Mouse (Mus musculus) urinary bladder, postnatal 36 days (tissue): ENCODE data around the gene B3gnt7.

Experiments used
- DNase-seq, 2 experiments: peaks; one replicate each; pipeline ENCODE4 v3.0.0; 2022; ENCODE audit warnings: low spot score in 2 of 2, mixed read lengths in 1 of 2

Gene B3gnt7

GRCm38 (mm10) chr1:86302532-86302931 is at the start of gene B3gnt7:
Gene B3gnt7, plus strand, starts transcription at chr1:86302832.
- DNase-seq, result no peak

- DNase-seq, result no peak
Measured at GRCm38 (mm10) chr1:86253410-86253809, 49.2 kb upstream of the B3gnt7 start.

GRCm38 (mm10) chr1:86256311-86256710 is 46.3 kb upstream of the B3gnt7 start:
- DNase-seq, result no peak

GRCm38 (mm10) chr1:86257228-86257627 is 45.4 kb upstream of the B3gnt7 start:
- no peak for DNase-seq

- DNase-seq, result no peak
Measured at GRCm38 (mm10) chr1:86258171-86258824, 44.3 kb upstream of the B3gnt7 start.

GRCm38 (mm10) chr1:86263564-86264339 is 38.9 kb upstream of the B3gnt7 start:
- DNase-seq, result no peak

- DNase-seq, result no peak
Measured at GRCm38 (mm10) chr1:86265060-86265459, 37.6 kb upstream of the B3gnt7 start.

- DNase-seq, result no peak
Measured at GRCm38 (mm10) chr1:86268492-86269189, 34.0 kb upstream of the B3gnt7 start.

GRCm38 (mm10) chr1:86269190-86269508 is 33.5 kb upstream of the B3gnt7 start:
- no peak for DNase-seq

- no peak for DNase-seq
Measured at GRCm38 (mm10) chr1:86271707-86272106, 30.9 kb upstream of the B3gnt7 start.

- peak in 1 of 2 experiments; percentile 20 for DNase-seq
Measured at GRCm38 (mm10) chr1:86277055-86277454, 25.6 kb upstream of the B3gnt7 start.

- DNase-seq, result no peak
Measured at GRCm38 (mm10) chr1:86281781-86282536, 20.7 kb upstream of the B3gnt7 start.

- DNase-seq, result no peak
Measured at GRCm38 (mm10) chr1:86284101-86284500, 18.5 kb upstream of the B3gnt7 start.

GRCm38 (mm10) chr1:86285295-86285694 is 17.3 kb upstream of the B3gnt7 start:
- DNase-seq, result no peak

- DNase-seq, result no peak
Measured at GRCm38 (mm10) chr1:86287473-86287872, 15.2 kb upstream of the B3gnt7 start.

- no peak for DNase-seq
Measured at GRCm38 (mm10) chr1:86290452-86290851, 12.2 kb upstream of the B3gnt7 start.

- DNase-seq, result no peak
Measured at GRCm38 (mm10) chr1:86293091-86293490, 9.5 kb upstream of the B3gnt7 start.

GRCm38 (mm10) chr1:86293868-86294267 is 8.8 kb upstream of the B3gnt7 start:
- no peak for DNase-seq

GRCm38 (mm10) chr1:86294472-86294871 is 8.2 kb upstream of the B3gnt7 start:
- no peak for DNase-seq

GRCm38 (mm10) chr1:86300093-86300492 is 2.5 kb upstream of the B3gnt7 start:
- DNase-seq, result no peak

- DNase-seq, result no peak
Measured at GRCm38 (mm10) chr1:86300731-86301130, 1.9 kb upstream of the B3gnt7 start.
